Mouse (Mus musculus) spleen, adult 2 months (tissue): ENCODE data around the gene Sec61g.

Source experiments
- CTCF ChIP-seq: fragments of 200-500 bp; IDR thresholded peaks from 2 replicates; pipeline ENCODE4 v1.5.1; 2011; ENCODE audit warnings: mild to moderate bottlenecking, inconsistent platforms; ENCODE audit not compliant: insufficient read depth, insufficient read length, insufficient replicate concordance; ENCODE audit errors: extremely low read depth
- POLR2A ChIP-seq: fragments of 200-500 bp; IDR thresholded peaks from 2 replicates; pipeline ENCODE4 v1.6.1; 2011; ENCODE audit warnings: low read depth, low read length, inconsistent platforms

- TF ChIP-seq CTCF = no peak
- TF ChIP-seq POLR2A = no peak
Observed at GRCm38 (mm10) chr11:16534582-16535553, 26.6 kb upstream of the Sec61g start.
